Mouse (Mus musculus) midbrain, embryonic 15.5 days (tissue): Measurements from ENCODE around the gene Zfp536. TPM values are rescaled to one million over a fixed set of nuclear protein-coding genes. Genes with fewer than 3 reads are reported as not detected.
"Not testable (repeated sequence)": the region's sequence is repeated elsewhere in the genome, so short reads cannot be mapped to it uniquely, and the experiment has no call there.

Source experiments
- ATAC-seq: fragments of 200-750 bp; cut with Nextera tagmentation; replicated peaks from 2 replicates; pipeline ENCODE4 v1.8.0; 2017; ENCODE audit warnings: moderate TSS enrichment
- H3K27ac ChIP-seq: fragments of 300-500 bp; sonication (generic); 2 replicates; pipeline ENCODE4 v1.5.1; 2015; ENCODE audit warnings: mild to moderate bottlenecking, inconsistent platforms
- H3K27me3 ChIP-seq: fragments of 300-500 bp; sonication (generic); replicated peaks from 2 replicates; pipeline ENCODE4 v1.6.1; 2015; ENCODE audit warnings: inconsistent platforms
- H3K36me3 ChIP-seq: fragments of 300-500 bp; sonication (generic); replicated peaks from 2 replicates; pipeline ENCODE4 v1.6.1; 2015; ENCODE audit warnings: inconsistent platforms
- H3K4me1 ChIP-seq: fragments of 300-500 bp; sonication (generic); 2 replicates; pipeline ENCODE4 v1.6.1; 2015; ENCODE audit warnings: inconsistent platforms
- H3K4me2 ChIP-seq: fragments of 300-500 bp; sonication (generic); 2 replicates; pipeline ENCODE4 v1.6.1; 2015; ENCODE audit warnings: inconsistent platforms, mild to moderate bottlenecking, moderate library complexity
- H3K4me3 ChIP-seq: fragments of 300-500 bp; sonication (generic); 2 replicates; pipeline ENCODE4 v1.5.1; 2015; ENCODE audit warnings: mild to moderate bottlenecking, inconsistent platforms
- H3K9ac ChIP-seq: fragments of 300-500 bp; sonication (generic); 2 replicates; pipeline ENCODE4 v1.6.1; 2015; ENCODE audit warnings: mild to moderate bottlenecking, inconsistent platforms
- H3K9me3 ChIP-seq: fragments of 300-500 bp; sonication (generic); 2 replicates; pipeline ENCODE4 v1.6.1; 2016; ENCODE audit warnings: inconsistent platforms
- WGBS: fragments of 180-500 bp; shearing (Covaris S2); methylation state at CpG from one replicate; pipeline ENCODE4 v1.1.7; 2015; ENCODE audit warnings: mixed read lengths; 5-methylcytosine and 5-hydroxymethylcytosine counted together
- polyA plus RNA-seq: library from polyadenylated mRNA; unstranded; fragments of >200 nt; fragmentation: Nextera tagmentation; extraction: Ambion mirVana; gene quantifications from 2 replicates; pipeline ENCODE4 v1.2.1, GENCODE M21; 2015

Zfp536 gene
- polyA plus RNA-seq, 1 experiment from 2014 or later = 36.7 TPM

DNA sequence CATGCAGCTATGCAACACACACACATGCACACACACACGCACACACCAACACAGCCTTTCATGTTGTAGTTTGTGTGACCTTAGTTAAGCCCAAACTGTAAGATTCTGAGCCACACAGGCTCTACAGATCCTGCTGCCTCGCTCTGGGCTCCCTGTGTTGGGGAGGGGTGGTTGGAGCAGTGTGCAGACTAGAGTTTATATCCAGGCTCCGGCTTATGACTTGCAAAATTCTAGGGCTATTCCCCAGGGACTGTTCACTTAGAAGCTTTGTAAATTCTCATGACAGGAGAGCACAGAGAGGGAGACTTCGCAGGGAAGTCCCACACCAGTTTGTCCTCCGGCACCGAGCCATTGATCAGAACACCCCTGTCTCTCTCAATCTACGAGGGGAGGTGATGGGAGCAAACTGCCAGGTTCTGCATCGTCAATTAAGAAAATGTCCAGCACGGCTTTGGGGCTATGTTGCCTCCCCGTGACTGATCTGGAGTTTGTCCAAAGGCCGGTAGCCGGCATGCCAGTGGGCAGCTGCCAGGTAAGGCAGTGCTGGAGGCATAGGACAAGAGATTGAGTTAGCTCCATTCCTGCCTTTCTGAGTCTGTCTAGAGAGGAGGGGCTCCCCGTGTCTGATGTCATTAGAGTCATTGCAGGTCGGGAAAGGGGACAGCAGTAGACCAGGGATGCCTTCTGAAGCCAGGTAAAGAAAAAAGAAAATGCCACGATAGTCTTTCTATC lies 54.6 kb downstream of the Zfp536 start:
- peaks cover 35% of the 10 kb centered on the region for H3K4me1 ChIP-seq
- ATAC-seq = peak; percentile 73; the same call in 1 of the 2 replicates
- H3K27me3 ChIP-seq = no peaks in the 10 kb centered on the region
- no peak overlapping the region for H3K4me2 ChIP-seq
- H3K27ac ChIP-seq = no peak overlapping the region
- H3K9ac ChIP-seq = no peak overlapping the region
- 56% methylated on average over 15 of the region's 15 CpGs for WGBS
- no peaks in the 10 kb centered on the region for H3K9me3 ChIP-seq
- no peaks in the 10 kb centered on the region for H3K36me3 ChIP-seq
- H3K4me3 ChIP-seq = no peak overlapping the region

GRCm38 (mm10) chr7:37717071-37717470 lies 56.4 kb downstream of the Zfp536 start:
- no peak for ATAC-seq

GRCm38 (mm10) chr7:37716626-37717025 lies 56.8 kb downstream of the Zfp536 start:
- no peak overlapping the region for H3K9ac ChIP-seq
- no peak overlapping the region for H3K4me3 ChIP-seq
- H3K36me3 ChIP-seq = no peaks in the 10 kb centered on the region
- H3K9me3 ChIP-seq = no peaks in the 10 kb centered on the region
- H3K4me2 ChIP-seq = no peak overlapping the region
- H3K27me3 ChIP-seq = no peaks in the 10 kb centered on the region
- no peak for ATAC-seq
- H3K4me1 ChIP-seq = peaks cover 23% of the 10 kb centered on the region
- WGBS = 80% methylated on average over 7 of the region's 7 CpGs
- H3K27ac ChIP-seq = no peak overlapping the region

More at GRCm38 (mm10) chr7:37717071-37717470, 56.4 kb downstream of the Zfp536 start:
- Histone ChIP-seq H3K27me3 (no peaks in the 10 kb centered on the region), H3K9ac (no peak overlapping the region), H3K9me3 (no peaks in the 10 kb centered on the region), H3K4me1 (peaks cover 23% of the 10 kb centered on the region), H3K4me2 (no peak overlapping the region), H3K36me3 (no peaks in the 10 kb centered on the region), H3K27ac (no peak overlapping the region), H3K4me3 (no peak overlapping the region)
- WGBS = 87% methylated on average over 7 of the region's 7 CpGs

DNA sequence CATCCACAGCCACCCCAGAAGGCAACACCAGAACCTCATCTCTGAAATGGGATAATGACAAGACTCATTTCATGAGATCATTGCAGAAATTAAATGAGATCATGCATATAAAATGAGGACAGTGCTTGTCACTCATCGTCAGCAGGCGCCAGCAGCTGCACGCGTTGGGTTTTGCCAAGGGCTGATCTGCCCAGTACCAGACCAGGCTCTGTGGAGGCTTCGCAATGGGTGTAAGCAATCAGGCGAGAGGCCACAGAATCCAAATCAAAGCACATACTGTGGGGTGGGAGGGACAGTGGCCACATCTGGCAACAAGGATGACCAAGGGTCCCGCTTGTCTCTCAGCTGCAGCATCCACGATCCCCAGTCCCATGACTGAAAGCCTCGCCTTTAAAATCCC lies 69.0 kb downstream of the Zfp536 start:
- H3K36me3 ChIP-seq = no peaks in the 10 kb centered on the region
- no peak overlapping the region for H3K27ac ChIP-seq
- no peak for ATAC-seq

DNA sequence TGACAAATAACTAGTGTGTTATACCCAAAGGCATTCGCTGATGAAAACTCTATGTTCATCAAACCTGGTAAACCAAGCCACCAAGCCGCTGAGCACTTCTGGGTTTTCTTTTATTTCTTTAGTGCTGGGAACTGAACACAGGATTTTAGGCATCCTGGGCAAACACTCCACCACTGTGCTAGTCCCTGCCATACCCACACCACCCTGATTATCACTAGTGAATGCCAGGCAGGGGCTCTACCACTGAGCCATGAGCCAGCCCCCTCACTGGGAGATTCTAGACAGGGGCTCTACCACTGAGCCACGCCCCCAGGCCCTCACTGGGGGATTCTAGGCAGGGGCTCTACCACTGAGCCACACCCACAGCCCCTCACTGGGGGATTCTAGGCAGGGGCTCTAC lies 76.1 kb downstream of the Zfp536 start:
- H3K4me1 ChIP-seq = peaks cover 13% of the 10 kb centered on the region
- not testable (repeated sequence) for H3K27ac ChIP-seq, ATAC-seq, H3K27me3 ChIP-seq, H3K9me3 ChIP-seq, H3K4me3 ChIP-seq, H3K4me2 ChIP-seq, H3K9ac ChIP-seq, H3K36me3 ChIP-seq
- 95% methylated on average over 3 of the region's 3 CpGs for WGBS

More for the DNA sequence above, 69.0 kb downstream of the Zfp536 start:
- 80% methylated on average over 9 of the region's 9 CpGs for WGBS
- H3K9ac ChIP-seq = no peak overlapping the region
- no peaks in the 10 kb centered on the region for H3K9me3 ChIP-seq
- no peak overlapping the region for H3K4me2 ChIP-seq
- no peaks in the 10 kb centered on the region for H3K27me3 ChIP-seq
- H3K4me1 ChIP-seq = no peaks in the 10 kb centered on the region
- no peak overlapping the region for H3K4me3 ChIP-seq

DNA sequence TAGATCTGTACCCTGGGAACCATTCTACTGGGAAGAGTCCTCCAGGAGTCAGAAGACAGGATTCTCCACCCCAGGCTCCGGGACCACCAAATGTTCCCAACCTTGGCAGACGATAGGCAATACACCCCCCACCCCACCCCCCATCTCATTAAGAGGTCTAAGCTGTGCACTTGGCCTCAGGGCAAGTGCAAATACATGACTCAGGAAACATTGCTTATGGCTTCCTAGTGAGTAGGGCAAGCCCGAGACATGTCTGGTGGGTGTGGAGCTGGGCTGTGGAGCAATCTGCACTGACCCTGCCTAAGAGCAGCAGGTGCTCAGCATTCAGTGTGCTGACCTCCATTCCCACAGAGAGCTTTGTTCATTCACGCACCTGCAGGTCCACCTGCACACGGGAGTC lies 78.4 kb downstream of the Zfp536 start:
- no peak for ATAC-seq
- Histone ChIP-seq H3K4me2 (no peak overlapping the region), H3K9me3 (no peaks in the 10 kb centered on the region), H3K4me3 (no peak overlapping the region), H3K27me3 (no peaks in the 10 kb centered on the region), H3K36me3 (no peaks in the 10 kb centered on the region), H3K4me1 (peaks cover 23% of the 10 kb centered on the region), H3K9ac (no peak overlapping the region), H3K27ac (no peak overlapping the region)
- WGBS = 45% methylated on average over 5 of the region's 5 CpGs

DNA sequence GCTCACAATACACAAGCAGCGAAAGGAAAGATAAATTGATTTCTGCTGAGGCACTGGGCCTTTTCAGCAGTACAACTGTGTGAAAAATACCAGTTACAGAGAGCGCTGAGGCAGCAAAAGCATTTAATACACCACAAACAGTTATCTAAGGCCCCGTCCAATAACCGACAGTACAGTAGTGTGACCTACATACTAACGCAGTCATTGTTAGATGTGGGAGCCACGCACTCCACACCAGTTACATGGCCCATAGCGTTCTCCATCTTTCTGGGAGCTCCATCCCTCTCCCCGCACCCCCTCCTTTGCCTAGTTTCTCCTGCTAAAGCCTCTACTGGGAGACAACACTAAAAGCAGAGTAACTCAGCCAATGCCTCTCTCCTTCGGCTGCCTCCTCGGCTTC lies 82.8 kb downstream of the Zfp536 start:
- no peaks in the 10 kb centered on the region for H3K9me3 ChIP-seq
- H3K4me1 ChIP-seq = peaks cover 38% of the 10 kb centered on the region
- H3K9ac ChIP-seq = no peak overlapping the region
- WGBS = 33% methylated on average over 10 of the region's 10 CpGs
- no peaks in the 10 kb centered on the region for H3K27me3 ChIP-seq
- no peak overlapping the region for H3K4me2 ChIP-seq
- ATAC-seq = 0 out of 2 replicates have a peak, but pooled peaks have one; percentile 30
- H3K27ac ChIP-seq = peak overlapping the region; percentile 34
- no peak overlapping the region for H3K4me3 ChIP-seq
- no peaks in the 10 kb centered on the region for H3K36me3 ChIP-seq

- H3K27ac ChIP-seq = peak overlapping the region; percentile 34; the same call in 1 of the 2 replicates
- no peak overlapping the region; the same call in 1 of the 2 replicates for H3K9ac ChIP-seq
- WGBS = 17% methylated on average over 23 of the region's 23 CpGs
- 0 out of 2 replicates have a peak, but pooled peaks have one; percentile 43 for ATAC-seq
- no peaks in the 10 kb centered on the region for H3K36me3 ChIP-seq
- no peak overlapping the region for H3K4me3 ChIP-seq
- peaks cover 30% of the 10 kb centered on the region for H3K4me1 ChIP-seq
- no peaks in the 10 kb centered on the region for H3K9me3 ChIP-seq
- peak overlapping the region; percentile 35 for H3K4me2 ChIP-seq
- H3K27me3 ChIP-seq = no peaks in the 10 kb centered on the region
These were observed 83.7 kb downstream of the Zfp536 start for GRCm38 (mm10) chr7:37689561-37690305.

GRCm38 (mm10) chr7:37689107-37689511 lies 84.3 kb downstream of the Zfp536 start:
- Histone ChIP-seq H3K9ac (no peak overlapping the region), H3K9me3 (no peaks in the 10 kb centered on the region), H3K4me1 (peaks cover 25% of the 10 kb centered on the region), H3K27ac (peak overlapping the region; percentile 38; the same call in 1 of the 2 replicates), H3K4me3 (no peak overlapping the region), H3K36me3 (no peaks in the 10 kb centered on the region), H3K4me2 (peak overlapping the region; percentile 35), H3K27me3 (no peaks in the 10 kb centered on the region)
- WGBS = 16% methylated on average over 11 of the region's 11 CpGs
- peak; percentile 37; the same call in 1 of the 2 replicates for ATAC-seq

- H3K4me3 ChIP-seq = no peak overlapping the region
- no peaks in the 10 kb centered on the region for H3K36me3 ChIP-seq
- H3K9me3 ChIP-seq = no peaks in the 10 kb centered on the region
- H3K9ac ChIP-seq = no peak overlapping the region
- WGBS = 93% methylated on average over 2 of the region's 2 CpGs
- H3K4me1 ChIP-seq = peaks cover 25% of the 10 kb centered on the region
- H3K4me2 ChIP-seq = no peak overlapping the region
- ATAC-seq = no peak
- H3K27me3 ChIP-seq = no peaks in the 10 kb centered on the region
- H3K27ac ChIP-seq = no peak overlapping the region
These were observed 87.1 kb downstream of the Zfp536 start for GRCm38 (mm10) chr7:37686366-37686765.

- 91% methylated on average over 3 of the region's 3 CpGs for WGBS
- H3K27ac ChIP-seq = no peak overlapping the region
- H3K9me3 ChIP-seq = no peaks in the 10 kb centered on the region
- peaks cover 17% of the 10 kb centered on the region for H3K4me1 ChIP-seq
- ATAC-seq = no peak
- H3K9ac ChIP-seq = no peak overlapping the region
- H3K4me2 ChIP-seq = no peak overlapping the region
- no peak overlapping the region for H3K4me3 ChIP-seq
- no peaks in the 10 kb centered on the region for H3K36me3 ChIP-seq
- no peaks in the 10 kb centered on the region for H3K27me3 ChIP-seq
These were observed 88.2 kb downstream of the Zfp536 start for GRCm38 (mm10) chr7:37685247-37685646.

DNA sequence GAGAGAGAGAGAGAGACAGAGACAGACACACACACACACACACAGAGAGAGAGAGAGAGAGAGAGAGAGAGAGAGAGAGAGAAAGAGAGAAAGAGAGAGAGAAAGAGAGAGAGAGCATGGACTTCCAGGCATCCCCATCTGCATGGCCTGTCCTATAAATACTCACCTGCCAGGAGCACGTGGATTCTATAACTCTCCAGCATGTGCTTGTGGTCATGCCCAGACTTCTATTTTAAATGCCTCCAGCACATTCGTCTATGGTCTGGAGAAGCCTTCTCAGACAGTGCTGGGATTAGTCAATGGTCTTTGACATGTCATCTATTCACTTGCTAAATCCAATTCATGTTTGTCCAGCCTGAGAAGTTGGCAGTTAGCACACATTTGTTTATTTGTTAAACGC lies 92.1 kb downstream of the Zfp536 start:
- Histone ChIP-seq H3K4me3 (no peak overlapping the region), H3K9ac (no peak overlapping the region), H3K4me1 (no peaks in the 10 kb centered on the region), H3K27ac (no peak overlapping the region), H3K36me3 (no peaks in the 10 kb centered on the region), H3K27me3 (no peaks in the 10 kb centered on the region), H3K4me2 (no peak overlapping the region), H3K9me3 (no peaks in the 10 kb centered on the region)
- 60% methylated on average over 3 of the region's 3 CpGs for WGBS
- no peak for ATAC-seq
